Mouse (Mus musculus): ENCODE results near the gene Hmg20b.
A peak's percentile ranks its signal among the peaks of the same experiment; 100 is the strongest.

Hmg20b gene

DNA sequence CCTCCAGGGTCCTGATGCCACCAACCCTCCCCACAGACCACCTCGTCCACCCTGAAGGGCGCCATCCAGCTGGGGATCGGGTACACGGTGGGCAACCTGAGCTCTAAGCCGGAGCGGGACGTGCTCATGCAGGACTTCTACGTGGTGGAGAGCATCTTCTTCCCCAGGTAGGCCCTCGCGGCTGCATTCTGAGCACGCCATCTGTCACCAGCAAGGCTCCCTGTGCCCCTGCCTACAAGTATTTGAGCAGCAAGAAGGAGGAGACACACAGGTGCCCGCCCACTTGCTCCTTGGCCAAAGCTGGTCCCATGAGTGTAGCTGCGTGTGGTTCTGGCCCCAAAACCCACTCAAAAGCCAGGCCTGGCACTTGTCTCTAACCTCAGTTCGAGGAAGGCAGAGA, 44.6 kb downstream of the Hmg20b start:
- DNase-seq (ENCODE audit: low spot score in 2 of 2) = no peak

DNA sequence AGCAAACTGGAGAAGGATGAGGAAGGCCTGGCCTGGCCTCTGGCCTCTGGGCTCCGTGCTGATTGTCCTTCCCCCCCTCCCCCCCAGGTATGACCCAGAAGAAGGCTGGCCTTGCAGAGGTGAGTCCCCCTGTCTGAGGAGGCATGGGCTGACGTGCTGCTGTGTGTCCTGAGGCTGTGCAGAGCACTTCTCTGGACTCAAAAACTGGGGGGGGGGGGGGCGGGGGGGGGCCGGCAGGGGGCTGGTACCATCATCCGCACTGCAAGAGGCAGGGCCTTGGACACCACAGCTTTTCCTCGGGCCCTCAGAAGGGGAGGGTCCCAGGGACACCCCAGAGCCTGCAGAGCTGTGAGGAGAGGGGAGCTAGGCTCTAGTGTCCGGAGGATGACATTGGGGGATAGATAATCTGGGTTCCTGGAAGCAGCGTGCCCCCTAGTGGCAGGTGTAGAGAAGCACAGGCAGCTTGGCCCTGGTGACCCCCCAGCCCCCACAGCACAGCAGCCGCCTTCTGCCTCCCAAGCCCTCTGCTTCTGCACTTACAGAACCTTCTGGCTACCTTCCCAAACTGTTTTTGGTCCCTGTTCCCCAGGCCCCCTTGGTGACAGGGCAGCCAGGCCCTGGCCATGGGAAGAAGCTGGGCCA, 45.6 kb downstream of the Hmg20b start:
- no peak for DNase-seq (ENCODE audit: low spot score in 2 of 2)

DNA sequence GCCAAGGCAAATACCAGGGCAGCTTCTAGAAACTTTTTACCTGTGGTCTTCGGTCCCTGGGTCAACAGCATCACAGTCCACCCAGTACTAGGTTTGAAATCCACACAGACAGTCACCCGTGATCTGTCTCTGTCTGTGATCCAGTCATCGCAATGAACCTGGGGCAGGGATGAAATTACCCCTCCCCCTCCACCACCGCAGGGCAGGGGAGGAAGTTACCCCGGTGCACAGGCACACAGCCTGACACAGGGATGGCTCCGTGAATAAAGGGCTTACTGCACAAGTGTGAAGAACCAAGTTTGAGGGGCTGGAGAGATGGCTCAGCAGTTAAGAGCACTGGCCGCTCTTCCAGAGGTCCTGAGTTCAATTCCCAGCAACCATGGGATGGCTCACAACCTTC, 46.5 kb downstream of the Hmg20b start:
- DNase-seq (ENCODE audit: low spot score in 2 of 2) = no peak

DNA sequence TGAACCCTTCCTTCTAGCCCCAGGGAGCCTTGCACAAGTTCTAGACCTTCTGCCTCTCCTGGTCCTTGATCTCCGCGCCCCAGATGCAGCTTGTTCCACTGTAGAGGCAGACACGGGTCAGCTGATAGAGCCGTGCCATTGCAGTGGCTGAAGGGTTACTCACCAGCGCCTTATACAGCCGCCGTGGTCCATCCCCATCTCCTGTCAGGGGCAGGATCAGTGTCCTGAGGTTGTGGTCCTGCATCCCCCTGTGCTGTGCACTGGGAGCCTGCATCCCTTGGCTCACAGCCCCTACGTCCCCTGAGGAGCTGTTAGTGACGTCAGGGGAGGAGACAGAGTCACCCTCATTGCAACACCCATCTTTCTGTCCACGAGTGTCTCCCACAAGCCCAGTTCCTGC, 47.0 kb downstream of the Hmg20b start:
- no peak for DNase-seq (ENCODE audit: low spot score in 2 of 2)

DNA sequence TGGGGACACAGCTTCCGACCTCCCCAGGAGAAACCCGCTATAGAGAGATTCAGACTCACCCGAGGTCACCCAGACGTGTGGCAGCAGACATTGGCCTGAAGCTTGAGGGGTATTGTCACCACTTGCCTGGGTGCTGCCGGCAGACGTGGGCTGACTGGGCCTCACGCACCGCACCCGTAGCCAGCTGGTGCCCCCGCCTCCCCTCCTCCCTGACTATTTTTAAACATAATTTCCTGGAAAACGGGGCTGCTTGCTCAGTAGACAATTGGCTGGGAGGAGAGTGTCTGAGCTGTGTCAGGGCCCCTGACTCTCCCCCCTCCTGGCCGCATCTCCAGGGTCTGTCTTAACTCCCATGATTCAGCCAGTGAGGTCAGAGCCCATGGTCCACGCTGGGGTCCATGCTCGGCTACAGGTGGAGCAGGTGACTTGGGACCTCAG, 47.5 kb downstream of the Hmg20b start:
- peak in 1 of 2 experiments; percentile 48 for DNase-seq (ENCODE audit: low spot score in 2 of 2)

DNA sequence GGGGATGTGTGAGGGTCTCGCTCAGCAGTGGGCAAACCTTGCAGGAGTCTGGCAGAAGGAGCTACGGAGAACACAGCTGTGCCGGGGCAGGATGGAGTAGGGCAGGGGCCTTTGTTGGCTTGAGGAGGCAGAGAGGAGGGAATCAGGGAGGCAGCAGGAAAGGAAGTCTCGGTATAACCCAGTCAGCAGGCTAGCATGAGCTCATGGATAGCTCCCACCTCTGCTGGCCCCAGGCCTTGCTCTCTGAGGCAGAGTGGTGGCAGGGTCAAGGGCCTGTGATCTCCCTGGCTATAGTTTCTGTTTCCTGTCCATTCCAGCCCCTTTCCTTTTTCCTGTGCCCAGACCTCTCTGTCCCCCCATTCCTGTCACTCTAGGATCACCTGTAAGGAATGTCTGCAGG, 48.0 kb downstream of the Hmg20b start:
- no peak for DNase-seq (ENCODE audit: low spot score in 2 of 2)

DNA sequence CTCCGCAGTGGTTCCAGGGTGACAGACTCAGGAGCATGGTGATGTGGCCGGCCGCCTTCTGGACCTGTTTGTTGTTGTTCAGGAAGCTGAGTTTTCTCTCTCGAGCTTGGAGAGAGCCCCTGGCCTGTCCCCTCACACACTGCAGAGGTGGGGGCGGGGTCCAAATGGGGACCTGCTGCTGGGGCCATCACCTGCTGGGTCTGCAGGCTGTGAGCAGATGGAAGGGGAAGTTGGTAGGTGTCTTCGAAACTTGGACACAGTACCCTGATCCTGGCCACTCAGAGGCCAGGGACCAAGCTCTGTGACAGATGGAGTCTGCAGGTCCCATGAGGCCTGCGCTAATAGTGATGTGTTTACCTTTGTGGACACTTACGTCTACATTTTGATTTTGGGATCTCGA, 49.0 kb downstream of the Hmg20b start:
- DNase-seq (ENCODE audit: low spot score in 2 of 2) = no peak

DNA sequence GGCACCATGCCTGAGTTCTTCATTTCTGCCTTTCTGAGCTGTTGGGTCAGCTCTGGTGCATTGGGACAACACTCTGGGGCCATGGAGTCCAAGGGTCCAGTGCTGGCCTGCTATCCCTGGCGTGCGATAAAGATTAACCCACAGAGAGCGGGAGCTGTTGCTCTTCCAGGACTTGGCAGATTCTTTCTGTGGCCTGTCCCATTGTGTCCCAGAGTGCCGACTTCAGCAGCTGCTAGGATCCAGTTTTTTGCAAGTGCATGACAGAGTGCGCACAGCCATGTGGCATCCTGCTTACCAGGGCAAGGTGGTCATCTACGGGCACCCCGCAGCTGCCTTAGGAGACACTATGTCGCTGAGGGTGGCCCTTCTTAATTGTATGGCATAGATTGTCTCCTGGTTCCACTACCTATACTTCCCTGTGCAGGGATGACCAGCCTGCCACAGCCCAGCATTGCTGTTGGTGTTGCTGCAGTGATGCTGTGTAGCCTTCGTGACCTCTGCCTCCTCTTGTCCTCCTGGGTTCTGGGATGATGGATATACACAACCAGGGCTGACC, 49.9 kb downstream of the Hmg20b start:
- DNase-seq (ENCODE audit: low spot score in 2 of 2) = no peak

DNA sequence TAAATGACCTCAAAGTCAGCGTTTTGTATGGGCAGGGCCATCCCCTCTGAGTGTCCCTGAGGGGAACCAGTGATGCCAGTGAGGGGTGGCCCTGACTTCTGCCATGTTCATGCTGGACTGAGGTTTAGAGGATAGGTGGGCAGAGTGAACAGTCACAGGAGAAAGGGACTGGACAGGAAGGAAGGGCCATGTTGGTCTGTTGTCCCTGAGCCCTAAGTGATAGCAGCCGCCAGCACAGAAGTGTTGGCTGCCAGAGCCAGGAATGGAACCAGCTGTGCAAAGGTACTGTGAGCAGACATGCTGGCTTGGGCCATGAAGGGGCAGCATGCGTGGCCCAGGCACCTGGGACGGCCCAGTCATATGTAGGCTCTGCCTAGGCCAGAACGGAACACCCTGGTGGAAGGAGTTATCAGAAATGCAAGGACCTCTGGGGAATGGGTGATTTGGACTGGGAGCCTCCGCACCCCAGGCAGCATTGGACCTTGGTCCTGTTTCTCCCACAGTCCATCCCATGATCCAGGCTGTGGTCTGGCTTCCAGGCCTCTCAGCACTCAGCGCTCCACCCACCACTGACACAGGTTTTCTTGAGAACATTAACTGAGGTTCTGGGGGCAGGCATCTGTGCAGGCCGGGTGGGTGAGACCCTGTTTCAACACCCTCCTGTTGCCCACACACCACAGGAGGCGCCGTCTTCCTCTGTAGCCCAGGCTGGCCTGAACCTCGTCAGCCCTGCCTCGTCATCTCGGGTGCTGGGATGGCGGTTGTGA, 50.5 kb downstream of the Hmg20b start:
- DNase-seq (ENCODE audit: low spot score in 2 of 2) = no peak

DNA sequence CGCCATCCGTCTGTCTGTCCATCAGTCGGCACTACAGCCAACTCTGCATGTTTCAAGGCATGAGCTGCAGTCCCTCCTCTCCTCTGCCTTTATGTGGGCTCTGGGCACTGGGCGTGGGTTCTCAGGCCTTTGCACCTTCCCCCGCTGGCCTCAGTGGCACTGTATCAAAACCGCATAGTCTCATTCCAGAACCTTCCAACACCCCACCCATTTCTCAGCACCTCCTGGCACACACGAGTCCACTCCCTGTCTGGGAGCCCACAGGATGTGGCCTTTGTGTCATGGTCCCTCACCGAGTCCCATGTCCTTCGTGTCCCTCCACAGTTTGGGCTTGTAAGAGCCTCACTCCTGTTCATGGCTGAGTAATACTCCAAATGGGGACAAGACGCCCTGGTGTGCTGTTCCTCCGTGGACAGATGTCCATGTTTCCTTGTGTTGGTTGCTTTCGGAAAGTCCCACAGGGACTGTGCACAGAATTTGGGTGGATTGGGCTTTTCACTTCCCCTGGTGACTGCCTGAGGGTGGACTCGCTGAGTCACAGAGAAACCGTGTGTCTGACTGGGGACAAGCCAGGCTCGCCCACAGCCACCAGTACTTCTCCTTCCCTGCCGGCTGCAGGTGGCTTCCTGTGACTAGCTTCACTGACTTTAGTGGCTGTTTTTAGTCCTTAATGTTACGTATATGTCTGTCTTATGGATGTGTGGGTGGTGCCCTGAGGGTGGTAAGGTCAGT, 51.7 kb downstream of the Hmg20b start:
- no peak for DNase-seq (ENCODE audit: low spot score in 2 of 2)

DNA sequence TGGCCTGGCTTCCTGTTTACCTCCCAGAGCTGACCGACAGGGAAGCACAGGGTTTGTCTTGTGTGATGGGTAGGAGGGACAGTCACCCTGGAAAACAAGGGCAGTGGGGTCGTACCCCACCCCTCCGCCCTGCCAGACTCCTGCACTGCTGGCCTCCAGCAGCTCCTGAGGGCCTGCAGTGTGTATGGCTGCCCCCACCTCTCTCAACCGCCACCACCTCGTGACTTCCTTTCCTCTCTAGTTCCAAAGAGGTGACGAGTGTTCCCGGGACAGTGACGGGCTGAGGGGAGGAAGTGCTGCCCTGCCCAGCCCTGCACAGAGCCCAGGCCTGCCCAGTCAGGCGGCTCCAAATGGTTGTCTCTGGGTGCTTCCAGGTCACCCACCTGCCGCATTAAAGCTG, 52.4 kb downstream of the Hmg20b start:
- DNase-seq (ENCODE audit: low spot score in 2 of 2) = no peak

DNA sequence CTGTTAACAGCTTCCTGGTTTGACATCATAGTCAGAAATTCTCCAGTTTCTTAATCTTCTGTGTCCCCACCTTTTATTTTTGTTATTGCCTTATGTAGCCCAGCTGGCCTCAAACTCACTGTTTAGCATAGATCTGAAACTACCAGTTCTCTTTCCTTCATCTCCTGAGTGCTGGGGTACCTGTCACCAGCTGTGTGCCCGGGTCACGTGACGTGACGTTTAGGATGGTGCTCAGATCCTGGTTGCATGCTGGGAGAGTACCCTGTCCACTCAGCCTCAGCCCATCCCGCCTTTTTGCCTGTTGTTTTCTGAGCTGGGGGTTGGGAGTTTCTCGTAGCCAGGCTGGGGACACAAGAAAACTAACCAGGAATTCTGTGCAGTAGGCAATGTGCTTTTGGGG, 53.0 kb downstream of the Hmg20b start:
- no peak for DNase-seq (ENCODE audit: low spot score in 2 of 2)

Data from frontal cortex, postnatal 14 days (tissue).